Mouse (Mus musculus): ENCODE results near the gene Flt1. TPM values are rescaled to one million over a fixed set of nuclear protein-coding genes. Genes with fewer than 3 reads are reported as not detected.

The Flt1 gene
- polyA plus RNA-seq, 1 experiment = 2.9 TPM

- H3K36me3 ChIP-seq (ENCODE audit: control insufficient read depth, insufficient read depth, low read length) = no peaks in the 10 kb centered on the region
- WGBS = 87% methylated on average over 12 of the region's 12 CpGs
- DNase-seq (ENCODE audit: low read depth in 1 of 2, low spot score in 2 of 2) = no peak
- TF ChIP-seq CTCF (IDR thresholded peaks at IDR 0.05; ENCODE audit: extremely low read depth, insufficient read depth, insufficient read length, insufficient replicate concordance) = no peak
- no peaks in the 10 kb centered on the region for H3K4me1 ChIP-seq (ENCODE audit: control insufficient read depth, insufficient read depth, insufficient read length)
- no peak overlapping the region for H3K4me3 ChIP-seq (ENCODE audit: extremely low read depth, insufficient read depth, insufficient read length)
- H3K27me3 ChIP-seq (ENCODE audit: control insufficient read depth, insufficient read depth, low read length) = no peaks in the 10 kb centered on the region; the same call in 1 of the 2 replicates
- no peak overlapping the region for H3K27ac ChIP-seq (ENCODE audit: insufficient read depth, low read length)
Measured at GRCm38 (mm10) chr5:147679316-147679715, 46.5 kb downstream of the Flt1 start.

GRCm38 (mm10) chr5:147675791-147676190, 50.0 kb downstream of the Flt1 start:
- TF ChIP-seq CTCF (IDR thresholded peaks at IDR 0.05; ENCODE audit: extremely low read depth, insufficient read depth, insufficient read length, insufficient replicate concordance) (no peak), POLR2A (IDR thresholded peaks at IDR 0.05; ENCODE audit: low read depth, low read length) (no peak)
- H3K27ac ChIP-seq (ENCODE audit: insufficient read depth, low read length) = no peak overlapping the region
- H3K36me3 ChIP-seq (ENCODE audit: control insufficient read depth, insufficient read depth, low read length) = no peaks in the 10 kb centered on the region
- H3K27me3 ChIP-seq (ENCODE audit: control insufficient read depth, insufficient read depth, low read length) = no peaks in the 10 kb centered on the region; the same call in 1 of the 2 replicates
- H3K4me3 ChIP-seq (ENCODE audit: extremely low read depth, insufficient read depth, insufficient read length) = no peak overlapping the region
- no peak for DNase-seq (ENCODE audit: low read depth in 1 of 2, low spot score in 2 of 2)
- no peaks in the 10 kb centered on the region for H3K4me1 ChIP-seq (ENCODE audit: control insufficient read depth, insufficient read depth, insufficient read length)
- WGBS = 85% methylated on average over 5 of the region's 5 CpGs

- WGBS = 88% methylated on average over 19 of the region's 19 CpGs
- no peak for TF ChIP-seq CTCF (IDR thresholded peaks at IDR 0.05; ENCODE audit: extremely low read depth, insufficient read depth, insufficient read length, insufficient replicate concordance)
- TF ChIP-seq POLR2A (IDR thresholded peaks at IDR 0.05; ENCODE audit: low read depth, low read length) = no peak
- no peaks in the 10 kb centered on the region for H3K36me3 ChIP-seq (ENCODE audit: control insufficient read depth, insufficient read depth, low read length)
- no peak for DNase-seq (ENCODE audit: low read depth in 1 of 2, low spot score in 2 of 2)
- no peak overlapping the region for H3K4me3 ChIP-seq (ENCODE audit: extremely low read depth, insufficient read depth, insufficient read length)
- no peaks in the 10 kb centered on the region for H3K4me1 ChIP-seq (ENCODE audit: control insufficient read depth, insufficient read depth, insufficient read length)
- H3K27me3 ChIP-seq (ENCODE audit: control insufficient read depth, insufficient read depth, low read length) = no peaks in the 10 kb centered on the region
- no peak overlapping the region for H3K27ac ChIP-seq (ENCODE audit: insufficient read depth, low read length)
Measured at GRCm38 (mm10) chr5:147671765-147672424, 53.9 kb downstream of the Flt1 start.

GRCm38 (mm10) chr5:147668637-147669344, 57.0 kb downstream of the Flt1 start:
- 60% methylated on average over 15 of the region's 15 CpGs for WGBS
- H3K4me3 ChIP-seq (ENCODE audit: extremely low read depth, insufficient read depth, insufficient read length) = no peak overlapping the region
- TF ChIP-seq POLR2A (IDR thresholded peaks at IDR 0.05; ENCODE audit: low read depth, low read length) = no peak
- TF ChIP-seq CTCF (IDR thresholded peaks at IDR 0.05; ENCODE audit: extremely low read depth, insufficient read depth, insufficient read length, insufficient replicate concordance) = no peak

GRCm38 (mm10) chr5:147665946-147666345, 59.9 kb downstream of the Flt1 start:
- Histone ChIP-seq H3K4me1 (ENCODE audit: control insufficient read depth, insufficient read depth, insufficient read length) (no peaks in the 10 kb centered on the region), H3K4me3 (ENCODE audit: extremely low read depth, insufficient read depth, insufficient read length) (no peak overlapping the region), H3K27ac (ENCODE audit: insufficient read depth, low read length) (no peak overlapping the region), H3K27me3 (ENCODE audit: control insufficient read depth, insufficient read depth, low read length) (no peaks in the 10 kb centered on the region), H3K36me3 (ENCODE audit: control insufficient read depth, insufficient read depth, low read length) (no peaks in the 10 kb centered on the region)
- WGBS = 94% methylated on average over 13 of the region's 13 CpGs
- TF ChIP-seq POLR2A (IDR thresholded peaks at IDR 0.05; ENCODE audit: low read depth, low read length) (no peak), CTCF (IDR thresholded peaks at IDR 0.05; ENCODE audit: extremely low read depth, insufficient read depth, insufficient read length, insufficient replicate concordance) (no peak)
- DNase-seq (ENCODE audit: low read depth in 1 of 2, low spot score in 2 of 2) = no peak

More at GRCm38 (mm10) chr5:147668637-147669344, 57.0 kb downstream of the Flt1 start:
- no peaks in the 10 kb centered on the region for H3K4me1 ChIP-seq (ENCODE audit: control insufficient read depth, insufficient read depth, insufficient read length)
- H3K36me3 ChIP-seq (ENCODE audit: control insufficient read depth, insufficient read depth, low read length) = no peaks in the 10 kb centered on the region
- no peak overlapping the region for H3K27ac ChIP-seq (ENCODE audit: insufficient read depth, low read length)
- no peak for DNase-seq (ENCODE audit: low read depth in 1 of 2, low spot score in 2 of 2)
- no peaks in the 10 kb centered on the region for H3K27me3 ChIP-seq (ENCODE audit: control insufficient read depth, insufficient read depth, low read length)

GRCm38 (mm10) chr5:147665381-147665780, 60.4 kb downstream of the Flt1 start:
- 94% methylated on average over 9 of the region's 9 CpGs for WGBS
- no peaks in the 10 kb centered on the region for H3K4me1 ChIP-seq (ENCODE audit: control insufficient read depth, insufficient read depth, insufficient read length)
- no peaks in the 10 kb centered on the region for H3K36me3 ChIP-seq (ENCODE audit: control insufficient read depth, insufficient read depth, low read length)
- TF ChIP-seq POLR2A (IDR thresholded peaks at IDR 0.05; ENCODE audit: low read depth, low read length) (no peak), CTCF (IDR thresholded peaks at IDR 0.05; ENCODE audit: extremely low read depth, insufficient read depth, insufficient read length, insufficient replicate concordance) (no peak)
- no peak overlapping the region for H3K27ac ChIP-seq (ENCODE audit: insufficient read depth, low read length)
- H3K4me3 ChIP-seq (ENCODE audit: extremely low read depth, insufficient read depth, insufficient read length) = no peak overlapping the region
- DNase-seq (ENCODE audit: low read depth in 1 of 2, low spot score in 2 of 2) = no peak
- H3K27me3 ChIP-seq (ENCODE audit: control insufficient read depth, insufficient read depth, low read length) = no peaks in the 10 kb centered on the region

GRCm38 (mm10) chr5:147659909-147660308, 65.9 kb downstream of the Flt1 start:
- no peak overlapping the region for H3K27ac ChIP-seq (ENCODE audit: insufficient read depth, low read length)
- no peaks in the 10 kb centered on the region for H3K36me3 ChIP-seq (ENCODE audit: control insufficient read depth, insufficient read depth, low read length)
- H3K4me3 ChIP-seq (ENCODE audit: extremely low read depth, insufficient read depth, insufficient read length) = no peak overlapping the region
- WGBS = 86% methylated on average over 7 of the region's 7 CpGs
- no peaks in the 10 kb centered on the region for H3K4me1 ChIP-seq (ENCODE audit: control insufficient read depth, insufficient read depth, insufficient read length)
- H3K27me3 ChIP-seq (ENCODE audit: control insufficient read depth, insufficient read depth, low read length) = no peaks in the 10 kb centered on the region
- TF ChIP-seq CTCF (IDR thresholded peaks at IDR 0.05; ENCODE audit: extremely low read depth, insufficient read depth, insufficient read length, insufficient replicate concordance) (no peak), POLR2A (IDR thresholded peaks at IDR 0.05; ENCODE audit: low read depth, low read length) (no peak)
- DNase-seq (ENCODE audit: low read depth in 1 of 2, low spot score in 2 of 2) = no peak
